Mouse (Mus musculus): Measurements from ENCODE around the gene Ttc7b. TPM values are rescaled to one million over a fixed set of nuclear protein-coding genes. Genes with fewer than 3 reads are reported as not detected.
A peak's percentile ranks its signal among the peaks of the same experiment; 100 is the strongest.

Ttc7b gene
- polyA plus RNA-seq, 1 experiment from 2014 or later = 21.3 TPM

DNA sequence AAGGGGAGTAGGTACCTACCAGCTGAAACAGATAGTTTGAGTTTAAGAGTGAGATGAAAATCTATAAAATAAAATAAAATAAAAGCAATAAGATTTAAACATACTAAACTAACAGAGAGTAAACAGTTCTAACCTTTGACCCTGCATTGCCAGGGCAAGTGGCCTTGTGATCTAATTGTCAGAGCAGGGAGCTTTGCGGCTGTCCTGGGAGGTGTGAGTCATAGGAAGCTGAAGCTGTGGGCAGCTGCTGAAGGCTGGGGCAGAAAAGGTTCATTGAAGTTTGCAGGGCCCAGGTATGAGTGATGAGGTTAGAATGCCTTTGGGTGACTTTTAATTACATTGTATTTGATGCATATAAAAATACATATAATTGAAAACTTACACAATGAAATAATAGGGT is 5.3 kb upstream of the Ttc7b start:
- in situ Hi-C loops (cut with MboI; ENCODE audit: low pct_unique_long_range_greater_than_20kb) = no loop called here
- no peak for ATAC-seq

DNA sequence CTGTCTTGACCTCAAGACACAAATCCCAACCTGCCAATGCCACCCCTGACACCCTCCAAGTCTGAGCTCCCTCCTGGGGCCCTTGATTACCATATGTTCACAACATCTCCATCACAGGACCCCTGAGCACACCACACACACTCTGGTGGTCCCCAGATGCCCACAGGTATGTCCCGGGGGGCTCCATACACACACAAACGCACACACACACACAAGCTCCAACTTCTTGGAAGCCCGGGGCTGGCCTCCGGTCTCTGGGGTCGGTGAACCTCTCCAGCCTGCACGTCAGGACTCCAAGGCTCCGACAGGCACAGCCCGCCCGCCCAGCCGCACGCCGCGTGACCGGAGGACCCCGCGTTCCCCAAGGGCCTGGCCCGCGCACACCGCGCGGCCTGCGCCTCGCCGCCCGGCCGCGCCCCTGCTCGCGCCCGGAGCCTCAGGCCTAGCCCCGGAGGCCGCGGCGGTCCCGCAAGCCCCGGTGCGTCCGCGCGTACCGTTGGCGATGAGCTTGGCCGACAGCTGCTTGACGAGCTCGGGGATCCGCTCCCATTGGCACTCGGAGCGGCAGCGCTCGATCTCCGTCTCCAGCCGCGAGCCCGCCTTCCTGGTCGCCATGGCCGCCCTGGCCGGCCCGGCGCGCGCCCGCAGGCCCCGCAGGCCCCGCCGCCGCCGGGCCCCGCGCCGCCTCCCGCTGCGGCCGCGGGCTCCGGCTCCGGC is 391 bp downstream of the Ttc7b start:
- in situ Hi-C loops (cut with MboI; ENCODE audit: low pct_unique_long_range_greater_than_20kb) = no loop called here
- DNase-seq (ENCODE audit: low read depth, low spot score) (no peak), ATAC-seq (peak; percentile 48)
- H3K27me3 ChIP-seq = no peaks in the 10 kb centered on the region
- POLR2A ChIA-PET = interaction anchor here (0.6 kb wide), 1 partner anchor 187 kb away, joined by 3 read pairs; no protein-coding TSS in a partner anchor
- TF ChIP-seq CTCF (IDR thresholded peaks at IDR 0.05) = no peak
- CTCF ChIA-PET = no interaction called here

More for the DNA sequence above, 5.3 kb upstream of the Ttc7b start:
- H3K27me3 ChIP-seq = no peaks in the 10 kb centered on the region
- ChIA-PET POLR2A (no interaction called here), CTCF (interaction anchor here (0.6 to 1.1 kb wide), 3 partner anchors 9 to 426 kb away, joined by 3 read pairs; no protein-coding TSS in a partner anchor)
- no peak for DNase-seq (ENCODE audit: low read depth, low spot score)
- TF ChIP-seq CTCF (IDR thresholded peaks at IDR 0.05) = no peak

DNA sequence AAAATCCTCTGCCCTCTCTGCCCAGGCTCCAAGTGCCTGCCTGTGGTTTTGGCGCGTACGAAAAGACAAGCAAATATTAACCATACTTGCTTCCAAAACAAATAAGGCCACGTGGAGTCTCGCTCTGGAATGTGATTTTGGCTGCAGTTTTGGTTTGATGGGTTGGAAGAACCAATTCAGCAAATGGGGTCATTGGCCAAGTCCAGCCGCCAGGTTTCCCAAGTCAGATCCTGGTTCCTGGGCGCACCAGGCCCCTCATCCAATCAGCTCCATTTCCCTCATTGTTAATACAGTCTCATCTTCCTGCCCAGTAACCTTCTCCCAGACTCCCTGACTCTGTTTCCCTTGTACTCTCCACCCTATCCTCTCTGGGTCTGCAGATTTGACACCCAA is 946 bp downstream of the Ttc7b start:
- CTCF ChIA-PET = no interaction called here
- no peak for TF ChIP-seq CTCF (IDR thresholded peaks at IDR 0.05)
- in situ Hi-C loops (cut with MboI; ENCODE audit: low pct_unique_long_range_greater_than_20kb) = no loop called here
- POLR2A ChIA-PET = interaction anchor here (0.6 kb wide), 1 partner anchor 187 kb away, joined by 3 read pairs; no protein-coding TSS in a partner anchor
- no peaks in the 10 kb centered on the region for H3K27me3 ChIP-seq
- DNase-seq (ENCODE audit: low read depth, low spot score) (no peak), ATAC-seq (peak; percentile 45)

DNA sequence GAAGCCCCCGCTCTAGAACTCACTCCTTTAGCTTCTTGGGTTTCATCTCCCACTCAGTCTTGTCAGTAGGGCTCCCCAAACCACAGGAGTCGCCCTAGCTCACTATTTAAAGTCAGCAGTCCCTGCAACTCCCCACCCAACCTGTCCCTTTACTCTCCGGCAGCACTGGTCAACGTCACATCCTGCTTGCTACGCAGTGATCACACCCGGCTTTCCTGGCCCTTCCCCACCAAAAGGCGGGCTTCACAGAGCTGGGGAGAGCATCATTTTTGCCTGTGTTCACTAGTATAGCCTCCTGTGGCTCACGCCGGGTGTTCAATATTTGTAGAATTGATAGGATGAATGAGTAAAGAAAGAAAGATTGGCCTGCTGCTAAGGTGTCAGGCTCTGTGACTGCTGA is 3.3 kb downstream of the Ttc7b start:
- no peak for DNase-seq (ENCODE audit: low read depth, low spot score)
- ChIA-PET CTCF (interaction anchor here (1.6 to 2.1 kb wide), 3 partner anchors 9 to 12 kb away, joined by 3 to 6 read pairs (median 3); no protein-coding TSS in a partner anchor), POLR2A (no interaction called here)
- H3K27me3 ChIP-seq = no peaks in the 10 kb centered on the region
- ATAC-seq = no peak
- TF ChIP-seq CTCF (IDR thresholded peaks at IDR 0.05) = no peak
- in situ Hi-C loops (cut with MboI; ENCODE audit: low pct_unique_long_range_greater_than_20kb) = no loop called here

DNA sequence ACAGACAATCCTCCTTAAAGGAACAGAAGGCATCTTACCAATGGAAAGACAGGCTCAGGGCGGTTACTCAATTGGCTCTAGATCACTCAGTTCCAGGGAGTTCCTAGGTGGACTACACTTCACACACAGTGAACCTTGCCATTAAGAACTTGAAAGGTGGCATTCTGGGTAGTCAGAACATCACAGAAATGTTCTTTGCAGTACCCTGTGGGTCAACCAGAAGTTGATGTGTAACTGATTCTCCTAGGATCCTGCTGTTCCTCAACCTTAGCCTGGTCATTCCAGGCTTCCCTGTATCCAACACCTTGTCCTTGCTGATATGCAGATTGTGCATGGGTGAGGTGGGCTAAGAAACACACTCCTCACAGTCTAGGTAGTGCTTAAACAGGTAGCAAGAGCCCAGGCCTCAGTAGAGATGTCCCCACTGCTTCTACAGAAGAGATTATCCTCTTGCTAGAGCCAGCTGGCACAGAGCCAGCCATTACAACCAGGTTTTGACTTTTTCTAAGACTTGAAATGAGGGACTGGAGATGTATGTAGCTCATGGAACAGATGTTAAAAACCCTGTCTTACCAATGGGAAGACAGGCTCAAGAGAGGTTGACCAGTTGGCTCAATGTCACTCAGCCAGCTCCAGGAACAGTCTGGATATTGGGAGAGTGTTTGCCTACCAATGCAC is 4.3 kb downstream of the Ttc7b start:
- CTCF ChIA-PET = interaction anchor here (1.1 to 2.1 kb wide), 3 partner anchors 10 to 12 kb away, joined by 3 to 6 read pairs (median 3); no protein-coding TSS in a partner anchor
- no peaks in the 10 kb centered on the region for H3K27me3 ChIP-seq
- TF ChIP-seq CTCF (IDR thresholded peaks at IDR 0.05) = no peak
- POLR2A ChIA-PET = interaction anchor here (0.6 kb wide), 1 partner anchor 344 kb away, joined by 3 read pairs; no protein-coding TSS in a partner anchor
- ATAC-seq (no peak), DNase-seq (ENCODE audit: low read depth, low spot score) (no peak)
- in situ Hi-C loops (cut with MboI; ENCODE audit: low pct_unique_long_range_greater_than_20kb) = no loop called here

DNA sequence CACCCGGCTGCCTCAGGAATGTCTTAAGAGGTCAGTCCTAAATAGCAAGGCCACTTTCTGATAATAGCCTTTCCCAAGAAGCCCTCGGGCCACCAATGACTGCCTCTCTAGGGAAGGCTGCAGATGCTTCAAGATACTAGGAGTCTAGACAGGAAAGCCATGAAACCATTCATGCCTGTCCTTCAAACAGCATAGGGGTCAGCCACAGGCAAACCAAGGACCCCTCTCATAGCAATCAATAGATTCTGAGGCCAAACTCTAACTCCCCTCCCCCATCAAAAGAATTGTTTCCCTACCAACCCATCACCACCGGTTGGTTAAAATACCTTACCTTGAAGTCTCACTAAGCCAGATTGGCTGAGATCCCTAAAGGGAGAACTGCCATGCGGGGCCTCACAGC is 5.1 kb downstream of the Ttc7b start:
- POLR2A ChIA-PET = interaction anchor here (0.6 kb wide), 1 partner anchor 406 kb away, joined by 3 read pairs; no protein-coding TSS in a partner anchor
- no peak for TF ChIP-seq CTCF (IDR thresholded peaks at IDR 0.05)
- no peaks in the 10 kb centered on the region for H3K27me3 ChIP-seq
- in situ Hi-C loops (cut with MboI; ENCODE audit: low pct_unique_long_range_greater_than_20kb) = no loop called here
- ATAC-seq (no peak), DNase-seq (ENCODE audit: low read depth, low spot score) (no peak)
- CTCF ChIA-PET = interaction anchor here (1.1 kb wide), 1 partner anchor 11 kb away, joined by 3 read pairs; no protein-coding TSS in a partner anchor

DNA sequence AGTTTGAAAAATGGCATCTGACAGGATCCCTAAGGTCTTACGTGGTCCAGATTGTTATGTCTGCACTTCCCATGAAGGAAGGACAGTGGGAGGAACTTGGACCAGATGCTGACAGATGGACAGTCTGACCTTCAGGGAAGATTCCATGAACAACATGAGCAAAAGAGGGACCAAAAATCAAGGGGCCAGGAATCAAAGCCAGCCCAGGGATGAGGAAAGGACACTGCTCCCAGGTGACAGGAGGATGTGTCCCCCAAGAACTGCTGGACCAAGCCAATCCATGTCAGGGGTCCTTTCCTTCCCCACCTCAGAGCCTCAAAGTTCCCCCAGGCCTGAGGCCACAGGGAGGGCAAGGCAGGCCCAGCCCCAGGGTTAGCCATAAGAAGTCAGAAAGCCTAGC is 6.0 kb downstream of the Ttc7b start:
- in situ Hi-C loops (cut with MboI; ENCODE audit: low pct_unique_long_range_greater_than_20kb) = no loop called here
- CTCF ChIA-PET = no interaction called here

DNA sequence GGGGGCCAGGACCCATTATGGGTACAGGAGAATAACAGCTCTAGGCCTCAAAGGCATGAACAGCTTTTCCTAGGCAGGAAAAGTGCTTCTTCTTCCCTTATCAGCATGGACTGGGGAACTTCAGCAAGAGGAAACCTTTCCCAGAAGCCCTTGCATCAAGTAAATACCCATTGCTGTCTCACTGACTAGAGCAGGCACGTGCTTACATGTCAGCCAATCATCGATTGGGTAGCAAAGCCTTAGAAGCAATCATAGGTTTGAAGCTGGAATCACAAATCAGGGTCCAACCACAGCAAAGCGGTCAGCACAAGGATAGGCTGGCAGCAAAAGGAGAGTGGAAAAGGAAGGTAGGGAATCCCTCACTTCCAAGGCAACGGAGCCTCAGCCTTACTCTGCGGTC is 7.5 kb downstream of the Ttc7b start:
- no peak for TF ChIP-seq CTCF (IDR thresholded peaks at IDR 0.05)
- no peak for DNase-seq (ENCODE audit: low read depth, low spot score)
- POLR2A ChIA-PET = interaction anchor here (0.7 kb wide), 1 partner anchor 43 kb away, joined by 3 read pairs; no protein-coding TSS in a partner anchor
- CTCF ChIA-PET = no interaction called here
- no peak for ATAC-seq
- no peaks in the 10 kb centered on the region for H3K27me3 ChIP-seq
- in situ Hi-C loops (cut with MboI; ENCODE audit: low pct_unique_long_range_greater_than_20kb) = no loop called here

More for the DNA sequence above, 6.0 kb downstream of the Ttc7b start:
- POLR2A ChIA-PET = no interaction called here
- TF ChIP-seq CTCF (IDR thresholded peaks at IDR 0.05) = no peak
- ATAC-seq = no peak
- H3K27me3 ChIP-seq = no peaks in the 10 kb centered on the region
- no peak for DNase-seq (ENCODE audit: low read depth, low spot score)

DNA sequence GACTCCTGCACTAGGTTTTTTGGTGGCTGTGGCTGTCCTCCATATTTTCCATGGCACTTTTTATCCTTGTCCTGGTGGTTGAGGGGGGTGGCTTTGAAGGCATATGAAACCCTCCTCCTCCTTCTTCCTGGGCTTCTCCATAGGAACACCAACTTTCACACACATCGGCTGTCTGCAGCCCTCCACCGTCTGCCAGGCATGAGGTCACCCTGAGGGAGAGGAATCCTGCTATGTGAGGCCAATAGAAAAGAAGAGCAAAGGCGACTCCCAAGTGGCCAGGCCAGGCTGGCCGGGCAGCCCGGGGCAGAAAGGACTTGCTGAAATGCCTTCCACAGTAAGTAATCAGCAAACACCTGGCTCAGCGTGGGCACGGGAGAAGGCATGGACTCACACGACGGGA is 8.0 kb downstream of the Ttc7b start:
- no peak for ATAC-seq
- no peaks in the 10 kb centered on the region for H3K27me3 ChIP-seq
- ChIA-PET CTCF (no interaction called here), POLR2A (no interaction called here)
- no peak for TF ChIP-seq CTCF (IDR thresholded peaks at IDR 0.05)
- in situ Hi-C loops (cut with MboI; ENCODE audit: low pct_unique_long_range_greater_than_20kb) = no loop called here
- no peak for DNase-seq (ENCODE audit: low read depth, low spot score)

DNA sequence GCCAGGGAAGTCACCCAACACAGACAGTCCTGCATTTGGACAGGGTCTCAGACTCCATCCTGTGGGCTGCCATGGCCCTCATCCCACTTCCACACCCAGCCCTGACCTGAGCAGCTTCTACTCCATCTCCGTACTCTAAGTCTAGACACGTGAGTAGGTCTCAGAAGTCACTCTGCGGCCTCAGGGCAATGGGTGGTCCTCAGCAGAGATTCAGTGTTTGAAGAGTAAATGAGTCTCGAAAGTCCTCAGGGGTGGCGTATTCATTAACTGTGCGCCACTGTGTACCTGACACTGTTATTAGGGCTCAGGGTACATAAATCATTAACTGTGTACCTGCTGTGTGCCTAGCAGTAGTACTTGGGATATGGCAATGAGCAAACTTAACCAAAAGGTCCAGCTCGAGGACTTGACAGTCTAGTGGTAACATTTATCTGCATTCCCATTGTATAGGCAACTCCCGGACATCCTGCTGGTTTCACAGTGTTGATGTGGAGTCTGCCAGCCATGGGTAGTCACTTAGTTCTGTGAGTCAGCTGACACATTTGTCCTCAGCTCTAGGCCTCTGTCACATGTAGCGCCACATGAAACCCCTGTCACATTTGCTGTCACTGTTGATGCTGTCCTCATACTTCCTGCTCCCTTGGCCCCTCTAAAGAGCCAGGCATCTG is 10.9 kb downstream of the Ttc7b start:
- no peak for ATAC-seq

More for the DNA sequence above, 10.9 kb downstream of the Ttc7b start:
- H3K27me3 ChIP-seq = no peaks in the 10 kb centered on the region
- DNase-seq (ENCODE audit: low read depth, low spot score) = no peak
- in situ Hi-C loops (cut with MboI; ENCODE audit: low pct_unique_long_range_greater_than_20kb) = no loop called here
- CTCF ChIA-PET = no interaction called here
- POLR2A ChIA-PET = no interaction called here
- TF ChIP-seq CTCF (IDR thresholded peaks at IDR 0.05) = no peak

Measured in Patski (cell line).